Mouse (Mus musculus): ENCODE results near the gene Lce1c.

- TF ChIP-seq TAL1 (IDR thresholded peaks at IDR 0.05; ENCODE audit: low read length) (no peak), GATA1 (IDR thresholded peaks at IDR 0.05; ENCODE audit: low read length) (no peak)
These were observed 8.1 kb downstream of the Lce1c start, which contains the start of gene Lce1d for GRCm38 (mm10) chr3:92687110-92687509.
